Mouse (Mus musculus) kidney, adult 2 months (tissue): Measurements from ENCODE around the gene Abce1. TPM values are rescaled to one million over a fixed set of nuclear protein-coding genes. Genes with fewer than 3 reads are reported as not detected.
"Not testable (repeated sequence)": the region's sequence is repeated elsewhere in the genome, so short reads cannot be mapped to it uniquely, and the experiment has no call there.

Experiments
- DNase-seq: peaks from one replicate; pipeline ENCODE4 v3.0.0; 2021
- H3K27ac ChIP-seq: fragments of 200-500 bp; 2 replicates; pipeline ENCODE4 v1.5.1; 2012; ENCODE audit warnings: low read depth, low read length, control low read depth, inconsistent platforms; ENCODE audit not compliant: insufficient read depth
- H3K27me3 ChIP-seq: fragments of 200-500 bp; replicated peaks from 2 replicates; pipeline ENCODE4 v1.6.1; 2012; ENCODE audit warnings: mild to moderate bottlenecking, moderate library complexity, low read length, inconsistent platforms; ENCODE audit not compliant: control insufficient read depth, insufficient read depth
- H3K36me3 ChIP-seq: fragments of 200-500 bp; 2 replicates; pipeline ENCODE4 v1.6.1; 2012; ENCODE audit warnings: mild to moderate bottlenecking, moderate library complexity, low read length, inconsistent platforms; ENCODE audit not compliant: control insufficient read depth, insufficient read depth
- H3K4me1 ChIP-seq: fragments of 200-500 bp; 2 replicates; pipeline ENCODE4 v1.6.1; 2011; ENCODE audit warnings: low read length; ENCODE audit not compliant: control insufficient read depth, insufficient read depth
- H3K4me3 ChIP-seq: fragments of 200-500 bp; 2 replicates; pipeline ENCODE4 v1.5.1; 2011; ENCODE audit warnings: mild to moderate bottlenecking, low read depth, low read length, control low read depth; ENCODE audit not compliant: insufficient read depth
- CTCF ChIP-seq: fragments of 200-500 bp; conservative IDR thresholded peaks from 2 replicates; pipeline ENCODE4 v1.5.1; 2011; ENCODE audit warnings: low read depth, mild to moderate bottlenecking, control low read depth, low read length, moderate library complexity, mixed read lengths; ENCODE audit not compliant: insufficient read depth, insufficient read length
- POLR2A ChIP-seq: fragments of 200-500 bp; IDR thresholded peaks from one replicate; pipeline ENCODE4 v1.6.1; 2011; ENCODE audit warnings: low read depth, low read length, control low read depth
- WGBS: fragments of 180-500 bp; shearing (Covaris S2); methylation state at CpG from one replicate; pipeline ENCODE4 v1.1.7; 2018; 5-methylcytosine and 5-hydroxymethylcytosine counted together
- polyA plus RNA-seq: library from polyadenylated mRNA; depleted of rRNA; stranded (reverse); fragments of >200 nt; gene quantifications from 2 replicates; pipeline ENCODE4 v1.2.3, GENCODE M21; 2012

The Abce1 gene
- polyA plus RNA-seq, 1 experiment = 17.0 TPM

- no peak for DNase-seq
- peaks cover 3% of the 10 kb centered on the region; the same call in 1 of the 2 replicates for H3K4me1 ChIP-seq
- H3K4me3 ChIP-seq = no peak overlapping the region
- H3K27me3 ChIP-seq = no peaks in the 10 kb centered on the region
- TF ChIP-seq POLR2A (no peak), CTCF (no peak)
- WGBS = 70% methylated on average over 5 of the region's 5 CpGs
- no peak overlapping the region for H3K27ac ChIP-seq
- H3K36me3 ChIP-seq = peaks cover 3% of the 10 kb centered on the region
Observed at GRCm38 (mm10) chr8:79679005-79679404, 32.5 kb downstream of the Abce1 start.

GRCm38 (mm10) chr8:79676461-79676860 is 35.1 kb downstream of the Abce1 start:
- DNase-seq = no peak
- Histone ChIP-seq H3K27ac (no peak overlapping the region), H3K4me3 (no peak overlapping the region), H3K4me1 (peaks cover 3% of the 10 kb centered on the region; the same call in 1 of the 2 replicates), H3K36me3 (peaks cover 8% of the 10 kb centered on the region), H3K27me3 (no peaks in the 10 kb centered on the region)
- WGBS = 80% methylated on average over 4 of the region's 4 CpGs
- TF ChIP-seq POLR2A = no peak
- TF ChIP-seq CTCF = no peak

GRCm38 (mm10) chr8:79658715-79659114 is 52.8 kb downstream of the Abce1 start:
- not testable (repeated sequence) for DNase-seq, H3K27ac ChIP-seq, H3K4me3 ChIP-seq, H3K4me1 ChIP-seq, H3K27me3 ChIP-seq, H3K36me3 ChIP-seq
- WGBS = 76% methylated on average over 4 of the region's 4 CpGs

GRCm38 (mm10) chr8:79653736-79654135 is 57.8 kb downstream of the Abce1 start:
- H3K4me3 ChIP-seq = no peak overlapping the region
- peaks cover 3% of the 10 kb centered on the region; the same call in 1 of the 2 replicates for H3K4me1 ChIP-seq
- peak; percentile 22 for DNase-seq
- no peak overlapping the region for H3K27ac ChIP-seq
- peaks cover 2% of the 10 kb centered on the region; the same call in 1 of the 2 replicates for H3K36me3 ChIP-seq
- 40% methylated on average over 4 of the region's 4 CpGs for WGBS
- no peak for TF ChIP-seq POLR2A
- TF ChIP-seq CTCF = no peak
- H3K27me3 ChIP-seq = no peaks in the 10 kb centered on the region

GRCm38 (mm10) chr8:79650158-79650814 is 61.3 kb downstream of the Abce1 start:
- 75% methylated on average over 1 of the region's 1 CpGs for WGBS
- H3K27me3 ChIP-seq = no peaks in the 10 kb centered on the region
- peak; percentile 24 for DNase-seq
- TF ChIP-seq CTCF = 0 out of 2 replicates have a peak, but pooled peaks have one; percentile 6
- TF ChIP-seq POLR2A = no peak
- H3K4me3 ChIP-seq = no peak overlapping the region
- H3K27ac ChIP-seq = no peak overlapping the region
- H3K36me3 ChIP-seq = peaks cover 3% of the 10 kb centered on the region; the same call in 1 of the 2 replicates
- peaks cover 3% of the 10 kb centered on the region; the same call in 1 of the 2 replicates for H3K4me1 ChIP-seq

- no peaks in the 10 kb centered on the region for H3K27me3 ChIP-seq
- no peak overlapping the region for H3K4me3 ChIP-seq
- TF ChIP-seq POLR2A = no peak
- no peak for TF ChIP-seq CTCF
- H3K27ac ChIP-seq = no peak overlapping the region
- no peak for DNase-seq
- 0 out of 2 replicates have a peak, but pooled peaks cover under 1% of the 10 kb centered on the region for H3K4me1 ChIP-seq
- H3K36me3 ChIP-seq = peaks cover 3% of the 10 kb centered on the region; the same call in 1 of the 2 replicates
- 94% methylated on average over 4 of the region's 4 CpGs for WGBS
Observed at GRCm38 (mm10) chr8:79649569-79649968, 62.0 kb downstream of the Abce1 start.

GRCm38 (mm10) chr8:79641119-79641518 is 70.4 kb downstream of the Abce1 start:
- WGBS = 30% methylated on average over 1 of the region's 1 CpGs
- H3K27me3 ChIP-seq = no peaks in the 10 kb centered on the region
- TF ChIP-seq CTCF (no peak), POLR2A (no peak)
- DNase-seq = no peak
- peaks cover 3% of the 10 kb centered on the region for H3K36me3 ChIP-seq
- H3K4me3 ChIP-seq = no peak overlapping the region
- H3K27ac ChIP-seq = no peak overlapping the region
- peaks cover 13% of the 10 kb centered on the region for H3K4me1 ChIP-seq
